Mouse (Mus musculus): ENCODE measurements around the gene Slc30a6. TPM values are rescaled to one million over a fixed set of nuclear protein-coding genes. Genes with fewer than 3 reads are reported as not detected.

Slc30a6 gene
- 1 to 10 TPM; 5.9 to 6.1 TPM for total RNA-seq (2021)
- long read RNA-seq, experiment 1, partial matches to known transcripts, result 0 of 3 reads
- long read RNA-seq, experiment 1, other reads (novel, unspliced or antisense), result 1 of 3 reads
- long read RNA-seq, experiment 2, partial matches to known transcripts, result 2 of 7 reads
- long read RNA-seq, experiment 2, other reads (novel, unspliced or antisense), result 1 of 7 reads

DNA sequence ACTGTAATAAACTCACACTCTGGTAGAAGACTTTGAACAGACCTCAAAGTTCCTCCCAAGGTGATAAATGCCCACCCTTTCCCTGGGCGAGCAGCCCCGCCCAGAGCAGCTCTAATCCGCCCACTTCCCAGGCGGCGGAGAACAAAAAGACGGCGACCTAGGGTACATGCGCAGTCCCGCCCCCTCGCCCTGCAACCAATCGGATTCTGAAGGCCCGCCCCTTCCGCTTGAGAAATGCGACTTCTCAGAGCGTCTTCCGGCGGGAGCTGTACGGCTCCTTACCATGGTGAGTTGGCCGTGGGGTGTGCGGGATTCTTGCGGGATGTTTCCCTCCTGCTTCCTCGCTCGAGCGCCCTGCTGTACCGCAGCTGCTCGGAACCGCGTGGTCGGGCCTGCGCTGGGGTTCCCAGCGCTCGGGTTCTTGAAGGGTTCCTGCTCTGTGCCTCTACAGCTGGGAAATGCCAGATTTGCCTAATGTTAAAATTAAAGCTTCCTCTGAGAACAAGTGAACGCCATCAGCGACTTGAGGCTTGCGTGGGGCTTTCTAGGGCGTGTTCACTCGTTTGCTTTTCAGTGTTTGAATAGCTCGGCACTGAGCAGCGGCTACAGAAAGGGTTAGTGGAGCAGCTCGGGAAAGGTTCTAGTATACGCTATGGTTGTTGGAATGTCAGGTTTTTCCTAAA, at the start of gene Slc30a6:
Gene Slc30a6 (plus strand): TSS at position 226 of the 683 bp plus-strand sequence.
- DNase-seq, result peak; percentile 95

- DNase-seq, result no peak
Observed at GRCm38 (mm10) chr17:74363592-74363991, 31.8 kb upstream of the Slc30a6 start.

- no peak for DNase-seq
Observed at GRCm38 (mm10) chr17:74376916-74377315, 18.5 kb upstream of the Slc30a6 start.

DNA sequence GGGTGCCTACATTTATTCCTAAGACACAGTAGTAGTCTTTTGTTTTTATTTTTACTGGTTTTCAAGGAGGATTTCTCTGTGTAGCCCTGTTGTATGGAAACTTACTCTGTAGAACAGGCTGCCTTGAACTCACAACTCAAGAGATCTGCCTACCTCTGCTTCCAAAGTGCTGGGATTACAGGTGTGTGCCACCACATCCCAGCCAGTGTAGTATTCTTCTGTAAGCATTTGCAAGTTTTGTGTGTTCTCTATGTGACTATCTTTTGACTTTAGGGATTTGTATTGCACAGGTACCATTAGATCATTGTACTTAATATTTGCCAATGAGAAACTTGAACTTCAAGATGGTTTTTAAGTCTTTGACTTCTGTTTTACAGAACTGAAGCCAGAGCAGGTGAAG, 8.8 kb upstream of the Slc30a6 start:
- DNase-seq, result no peak

DNA sequence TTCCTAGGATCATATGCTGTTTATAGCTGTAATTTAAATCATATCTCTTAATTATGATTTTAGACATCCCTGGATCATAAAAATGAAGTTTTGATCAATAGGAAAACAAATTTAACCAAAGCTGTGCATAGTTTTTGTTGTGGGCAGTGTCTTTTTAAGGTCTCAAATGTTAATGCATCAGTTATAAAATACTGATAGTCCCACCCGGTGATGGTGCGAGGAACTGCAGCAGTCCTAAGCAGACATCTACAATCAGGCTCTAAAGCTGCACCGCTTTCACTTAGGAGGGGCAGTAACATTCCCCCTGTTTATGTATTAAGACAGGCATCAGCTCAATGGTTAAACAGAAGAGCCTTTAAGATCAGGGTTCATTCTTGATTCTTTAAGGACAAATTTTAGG, 5.6 kb upstream of the Slc30a6 start:
- no peak for DNase-seq

DNA sequence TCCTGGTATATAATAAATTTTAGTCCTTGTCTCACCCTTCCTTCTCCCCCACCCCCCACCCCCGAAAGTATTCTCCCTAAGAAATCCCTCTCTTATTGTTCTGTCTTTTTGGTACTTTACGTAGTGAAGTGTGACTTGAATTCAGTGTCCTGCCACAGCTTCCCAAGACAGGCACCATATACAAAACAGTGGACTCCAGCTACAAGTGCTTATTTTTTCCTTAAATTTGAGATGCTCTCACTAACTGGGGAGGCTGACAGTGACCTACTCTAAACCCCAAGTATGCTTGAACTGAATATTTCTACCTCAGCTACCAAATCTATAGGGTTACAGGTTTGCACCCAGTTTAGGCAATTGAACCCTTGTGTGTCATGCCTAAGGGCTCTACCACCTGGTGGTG, 1.0 kb upstream of the Slc30a6 start:
- no peak for DNase-seq

DNA sequence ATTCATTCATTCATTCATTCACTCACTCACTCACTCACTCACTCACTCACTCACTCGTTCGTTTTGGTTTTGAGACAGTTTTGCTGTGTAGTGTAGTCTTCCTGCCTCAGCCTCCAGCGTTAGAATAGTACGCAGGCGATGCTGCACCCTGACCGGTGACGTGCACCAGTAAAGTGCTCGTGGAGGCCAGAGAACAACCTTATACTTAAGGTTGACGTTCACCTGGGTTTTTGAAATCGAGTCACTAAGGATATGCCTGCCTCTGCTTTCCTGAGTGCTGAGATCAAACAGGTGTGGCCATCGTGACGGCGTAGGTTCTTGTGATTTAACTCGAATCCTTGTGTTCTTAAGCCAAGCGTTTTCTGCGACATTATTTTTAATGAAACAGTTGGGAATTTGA, 553 bp upstream of the Slc30a6 start:
- no peak for DNase-seq

DNA sequence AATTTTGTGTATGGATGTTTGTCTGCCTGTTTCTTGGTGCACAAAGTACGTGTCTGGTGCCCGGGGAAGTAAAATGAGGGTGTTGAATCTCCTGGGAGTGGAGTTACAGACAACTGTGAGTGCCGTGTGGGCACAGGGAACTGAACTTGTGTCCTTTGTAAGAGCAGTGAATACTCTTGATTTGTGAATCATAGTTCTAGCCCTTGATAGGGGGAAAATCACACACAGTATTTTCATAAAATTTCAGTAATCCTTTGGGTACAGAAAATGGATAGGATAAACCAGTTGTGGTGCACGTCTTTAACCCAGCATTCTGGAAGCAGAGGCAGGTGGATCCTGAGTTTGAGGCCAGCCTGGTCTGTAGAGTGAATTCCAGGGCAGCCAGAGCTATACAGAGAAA, 1.4 kb downstream of the Slc30a6 start:
- DNase-seq, result no peak

DNA sequence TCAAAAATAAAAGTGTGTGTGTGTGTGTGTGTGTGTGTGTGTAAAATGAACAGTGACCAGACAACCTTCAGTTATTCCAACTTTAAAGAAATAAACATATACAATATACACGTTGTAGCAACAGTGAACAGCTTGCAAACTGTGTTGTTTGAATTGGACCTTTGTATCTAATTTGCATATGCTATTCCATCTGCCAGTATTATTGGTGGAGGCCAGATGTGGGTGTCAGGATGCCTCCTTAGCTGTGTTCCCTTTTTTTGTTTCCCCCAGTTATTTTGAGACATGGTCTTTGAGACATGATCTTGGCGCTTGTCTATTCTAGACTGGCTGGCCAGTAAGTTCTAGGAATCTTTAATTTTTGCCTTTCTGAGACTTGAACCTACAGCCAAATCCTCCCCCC, 1.8 kb downstream of the Slc30a6 start:
- no peak for DNase-seq

DNA sequence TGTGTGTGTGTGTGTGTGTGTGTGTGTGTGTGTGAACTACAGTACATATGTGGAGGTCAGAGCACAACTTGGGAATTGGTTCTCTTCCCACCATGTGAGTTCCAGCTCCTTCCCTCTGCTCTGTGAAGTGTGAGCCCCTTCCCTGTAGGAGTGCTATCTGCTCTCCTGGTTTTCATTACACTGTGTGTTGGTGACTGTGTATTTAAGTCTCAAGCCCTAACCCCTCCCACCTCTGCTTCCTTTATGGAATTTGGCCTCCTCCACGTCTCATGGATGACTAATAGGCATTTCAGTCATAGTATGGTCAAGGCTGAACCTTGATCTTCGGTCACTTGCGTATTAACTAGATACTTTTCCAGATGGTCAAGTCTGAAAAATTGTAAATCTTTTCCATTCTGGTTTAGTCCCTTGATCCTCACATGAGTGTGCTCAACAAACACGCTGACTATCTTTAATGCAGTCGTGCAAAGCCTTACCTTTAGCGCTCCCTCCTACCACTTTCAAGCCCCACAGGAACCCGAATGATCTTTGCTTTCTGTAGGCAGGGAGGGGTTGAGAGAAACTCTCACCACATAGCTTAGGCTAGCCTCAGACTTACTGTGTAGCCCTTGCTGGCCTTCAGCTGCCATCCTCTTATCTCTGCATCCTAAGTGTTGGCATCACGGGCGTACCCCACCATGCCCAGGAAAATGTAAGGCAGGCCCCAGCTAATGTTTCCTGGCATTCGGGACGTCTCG, 7.2 kb downstream of the Slc30a6 start:
- DNase-seq, result no peak

DNA sequence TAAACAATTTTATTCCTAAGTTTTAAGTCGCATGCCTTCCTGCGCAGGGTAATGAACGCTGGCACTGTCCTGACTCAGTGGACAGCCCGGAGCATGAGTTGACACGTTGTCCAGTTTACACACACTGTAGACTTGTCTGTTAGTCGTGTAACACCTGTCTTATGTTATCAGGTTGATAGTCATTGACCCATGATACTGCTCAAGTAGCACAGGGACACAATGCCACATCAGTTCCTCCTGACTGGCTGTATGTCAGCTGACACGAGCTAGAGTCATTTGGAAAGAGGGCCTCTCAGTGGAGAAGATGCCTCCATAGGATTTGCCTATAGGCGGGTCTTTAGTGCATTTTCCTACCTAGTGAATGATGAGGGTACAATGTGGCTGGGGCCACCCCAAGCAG, 11.1 kb downstream of the Slc30a6 start:
- DNase-seq, result no peak

GRCm38 (mm10) chr17:74409722-74410121, 14.3 kb downstream of the Slc30a6 start:
- DNase-seq, result no peak

GRCm38 (mm10) chr17:74413324-74413723, 17.9 kb downstream of the Slc30a6 start:
- DNase-seq, result no peak

DNA sequence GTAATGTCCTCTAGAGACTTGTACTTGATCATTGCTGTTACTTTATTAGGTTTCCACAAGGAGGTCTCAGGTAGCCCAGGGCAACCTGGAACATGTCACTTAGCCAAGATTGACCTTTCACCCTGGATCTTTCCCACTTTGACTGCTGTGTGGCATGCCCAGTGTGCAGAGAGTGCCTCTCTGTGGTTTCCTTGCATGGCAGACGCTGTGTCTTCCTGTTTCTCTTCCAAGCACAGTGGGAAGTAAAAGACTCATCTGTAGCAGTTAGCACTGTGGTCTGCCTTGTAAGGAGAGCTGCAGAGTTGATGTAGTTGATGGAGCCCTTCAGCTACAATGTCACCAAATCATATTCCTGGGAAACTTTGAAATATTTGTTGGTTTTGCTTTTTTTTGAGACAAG, 19.3 kb downstream of the Slc30a6 start:
- DNase-seq, result no peak

DNA sequence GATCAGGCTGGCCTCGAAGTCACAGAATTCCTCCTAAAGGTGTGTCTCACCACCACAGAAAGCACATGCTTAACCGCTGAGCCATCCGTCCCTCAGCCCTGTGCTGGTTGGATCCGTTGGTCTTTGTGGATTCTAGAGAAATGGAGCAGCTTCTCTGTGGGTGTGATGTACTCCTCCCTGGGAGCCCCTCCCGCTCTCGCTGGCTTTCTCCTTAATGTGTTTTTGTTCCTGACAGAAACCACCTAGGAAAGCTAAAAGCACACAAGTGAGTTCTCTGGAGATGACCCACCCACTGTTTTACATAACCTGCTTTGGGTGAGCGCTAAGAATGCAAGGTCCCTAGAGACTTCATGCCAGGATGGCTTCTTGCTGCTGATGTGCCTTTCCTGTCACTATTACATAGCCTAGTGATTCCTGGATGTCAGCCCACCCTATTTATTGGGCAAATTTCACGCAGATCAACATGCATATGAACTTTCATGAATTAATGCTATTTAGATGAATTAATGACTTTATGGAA, 21.5 kb downstream of the Slc30a6 start:
- no peak for DNase-seq

GRCm38 (mm10) chr17:74418171-74418570, 22.8 kb downstream of the Slc30a6 start:
- DNase-seq, result no peak

- peak; percentile 10 for DNase-seq
Observed at GRCm38 (mm10) chr17:74420656-74421055, 25.2 kb downstream of the Slc30a6 start.

- DNase-seq, result no peak
Observed at GRCm38 (mm10) chr17:74424401-74425005, 29.1 kb downstream of the Slc30a6 start.

- DNase-seq, result no peak
Observed at GRCm38 (mm10) chr17:74430074-74430473, 34.7 kb downstream of the Slc30a6 start.

GRCm38 (mm10) chr17:74431481-74431880, 36.1 kb downstream of the Slc30a6 start:
- no peak for DNase-seq

DNA sequence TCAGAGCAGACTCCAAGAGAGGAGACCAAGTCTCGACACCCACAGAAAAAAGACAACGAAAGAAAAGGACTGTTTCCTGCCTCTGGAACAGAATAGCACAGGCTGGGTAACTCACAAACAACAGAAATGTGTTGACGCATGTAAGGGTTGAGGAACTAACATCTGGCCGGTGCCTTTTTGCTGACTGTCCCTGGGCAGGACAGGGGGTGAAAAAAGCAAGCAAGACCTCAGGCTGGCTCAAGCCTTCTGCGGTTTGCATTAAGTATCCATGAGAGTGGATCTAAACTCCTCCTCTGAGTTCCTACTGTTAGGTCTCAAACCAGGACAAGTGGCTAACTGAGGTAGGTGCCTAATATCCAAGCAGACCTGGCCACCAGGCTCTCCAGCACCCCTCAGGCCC, 37.2 kb downstream of the Slc30a6 start:
- no peak for DNase-seq

GRCm38 (mm10) chr17:74437762-74438161, 42.4 kb downstream of the Slc30a6 start:
- no peak for DNase-seq

DNA sequence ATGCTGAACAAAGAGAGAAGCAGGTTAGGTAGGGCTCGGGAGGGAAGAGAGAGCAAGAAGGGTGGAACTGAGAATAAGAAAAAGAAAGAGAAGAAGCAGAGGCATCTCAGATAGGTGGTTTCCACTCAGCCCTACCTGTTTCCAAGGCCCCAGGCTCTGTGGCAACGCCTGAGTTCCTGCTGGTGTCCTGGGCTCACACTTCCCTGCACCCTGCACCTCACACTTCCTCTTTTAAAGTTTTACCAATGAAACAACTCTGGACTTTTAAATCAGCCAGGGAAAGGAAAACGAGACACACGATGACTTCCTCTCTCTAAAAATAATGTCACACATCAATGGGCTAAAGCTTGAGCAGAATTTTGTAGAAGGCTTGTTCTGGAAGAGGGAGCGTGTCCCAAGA, 45.1 kb downstream of the Slc30a6 start:
- no peak for DNase-seq

All from gastrocnemius, postnatal 25 days (tissue).